17 mouse cellular contexts compared by ENCODE assay signal in genomic region chr14:22126276-22126675, GRCm38 (mm10).
DNase-seq lines count a peak whose midpoint lies in the region; ATAC-seq and TF ChIP-seq lines count a peak whose summit lies in the region.
"Had no signal": no experiment of that assay in that cellular context is flagged by ENCODE, and none has a peak within 500 bp of the region (broad histone marks: within the 10 kb centered on the region; RNA-seq: fewer than 3 reads in every experiment).

No protein-coding gene starts in this region.

- no peak overlapping the region for H3K4me3 ChIP-seq in heart, adult 2 months
- no peak overlapping the region for H3K4me3 ChIP-seq in forebrain, embryonic 16.5 days (replicated peaks; ENCODE audit: low read length)
- H3K4me3 ChIP-seq: forebrain, embryonic 12.5 days; liver, embryonic 15.5 days had no signal

- TF ChIP-seq CTCF in heart, adult 2 months (IDR thresholded peaks at IDR 0.05), result no peak

- no peaks in the 10 kb centered on the region for H3K36me3 ChIP-seq in heart, adult 2 months (ENCODE audit: control insufficient read depth, insufficient read depth, low read length)
- H3K36me3 ChIP-seq in forebrain, embryonic 16.5 days (ENCODE audit: control insufficient read depth, insufficient read depth), result no peaks in the 10 kb centered on the region
- H3K36me3 ChIP-seq: forebrain, embryonic 12.5 days; liver, embryonic 15.5 days had no signal

- TF ChIP-seq POLR2A in heart, adult 2 months (IDR thresholded peaks at IDR 0.05; ENCODE audit: insufficient read depth, low read depth, low read length), result no peak

- no peak overlapping the region for H3K27ac ChIP-seq in heart, adult 2 months
- H3K27ac ChIP-seq in forebrain, embryonic 16.5 days (ENCODE audit: low read length), result no peak overlapping the region
- H3K27ac ChIP-seq: forebrain, embryonic 12.5 days; liver, embryonic 15.5 days had no signal

- H3K79me2 ChIP-seq in heart, adult 2 months (replicated peaks; ENCODE audit: control insufficient read depth, insufficient read depth, low read length), result no peaks in the 10 kb centered on the region

- no peak overlapping the region for H3K4me2 ChIP-seq in forebrain, embryonic 16.5 days (ENCODE audit: low read length)
- H3K4me2 ChIP-seq: forebrain, embryonic 12.5 days; liver, embryonic 15.5 days had no signal

- 67% methylated on average over 4 of the region's 4 CpGs for WGBS in heart, adult 2 months
- WGBS in forebrain, embryonic 16.5 days, result 87% methylated on average over 4 of the region's 4 CpGs

- no peak for TF ChIP-seq EP300 in heart, adult 2 months (IDR thresholded peaks at IDR 0.05; ENCODE audit: insufficient read depth, low read depth, low read length)

- no peaks in the 10 kb centered on the region for H3K27me3 ChIP-seq in heart, adult 2 months (ENCODE audit: control insufficient read depth, insufficient read depth, low read length)
- 0 out of 2 replicates have a peak, but pooled peaks cover 4% of the 10 kb centered on the region for H3K27me3 ChIP-seq in forebrain, embryonic 16.5 days (replicated peaks; ENCODE audit: control insufficient read depth, insufficient read depth, low read length)
- H3K27me3 ChIP-seq: CH12.LX; liver, embryonic 15.5 days had no signal

- DNase-seq in heart, adult 11 months, result peak; percentile 30
- no peak for DNase-seq in heart, adult 2 months
- peak; percentile 67 for DNase-seq in kidney, adult 9 months
- peak; percentile 17 for DNase-seq in lung, postnatal 36 days
- no peak for DNase-seq in adrenal gland, adult (ENCODE audit: inconsistent age in 2 of 2, low spot score in 1 of 2)
- DNase-seq in ovary, postnatal 10 days (ENCODE audit: low spot score), result no peak
- DNase-seq: adrenal gland, adult 8-10 months; cerebellum, adult 11 months; cerebellum, postnatal 14 days; spleen, adult 18-20 months; thymus, postnatal 25 days had no signal

- ATAC-seq in granulocyte monocyte progenitor cell, adult 5-6 weeks (replicated peaks; ENCODE audit: poor library complexity, severe bottlenecking), result peak; percentile 75
- no peak for ATAC-seq in forebrain, embryonic 16.5 days
- ATAC-seq: inflammation-experienced regulatory T-cells, adult 6 months had no signal

- no peak overlapping the region for H3K9ac ChIP-seq in heart, adult 2 months (ENCODE audit: low read depth, low read length)
- no peak overlapping the region for H3K9ac ChIP-seq in forebrain, embryonic 16.5 days (replicated peaks; ENCODE audit: low read depth, low read length)
- H3K9ac ChIP-seq: forebrain, embryonic 12.5 days; liver, embryonic 15.5 days had no signal

- no peaks in the 10 kb centered on the region for H3K9me3 ChIP-seq in forebrain, embryonic 16.5 days (ENCODE audit: control insufficient read depth, low read length)
- H3K9me3 ChIP-seq: forebrain, embryonic 12.5 days; liver, embryonic 15.5 days had no signal

- H3K4me1 ChIP-seq in heart, adult 2 months (ENCODE audit: control insufficient read depth, insufficient read depth, low read length), result no peaks in the 10 kb centered on the region
- H3K4me1 ChIP-seq in forebrain, embryonic 16.5 days (replicated peaks; ENCODE audit: control insufficient read depth, insufficient read depth, low read length), result no peaks in the 10 kb centered on the region
- H3K4me1 ChIP-seq: liver, embryonic 15.5 days had no signal

- intact Hi-C loops in heart, adult 2 months (cut with DNase I), result no loop called here

Comparison
In these comparisons a context has a peak if more than half of its experiments do, and no peak if none do; other contexts are left out.
1. DNase-seq: peak in heart, adult 11 months (single experiment), kidney, adult 9 months (single experiment) and lung, postnatal 36 days (single experiment); none in heart, adult 2 months (0 of 2), adrenal gland, adult (0 of 2) and ovary, postnatal 10 days (single experiment).